Mouse (Mus musculus): ENCODE measurements around the gene Sfxn5. TPM values are rescaled to one million over a fixed set of nuclear protein-coding genes. Genes with fewer than 3 reads are reported as not detected.

Sfxn5 gene
- total and polyA plus RNA-seq, 2 experiments from 2014 or later, result 76.1 to 135 TPM

- H3K4me1 ChIP-seq (ENCODE audit: insufficient read depth, low read length), result 0 out of 2 replicates have a peak, but pooled peaks cover 6% of the 10 kb centered on the region
- H3K9me3 ChIP-seq (ENCODE audit: low read length), result no peaks in the 10 kb centered on the region
- H3K4me2 ChIP-seq (ENCODE audit: low read depth, low read length, poor library complexity, severe bottlenecking), result peak overlapping the region; percentile 38
- H3K36me3 ChIP-seq (ENCODE audit: insufficient read depth, low read length), result no peaks in the 10 kb centered on the region
- peak overlapping the region; percentile 23 for H3K4me3 ChIP-seq (ENCODE audit: low read depth, low read length)
- H3K27ac ChIP-seq (ENCODE audit: low read depth, low read length), result no peak overlapping the region
- no peak for ATAC-seq (ENCODE audit: low FRiP score)
- peaks cover 73% of the 10 kb centered on the region for H3K27me3 ChIP-seq (ENCODE audit: insufficient read depth, low read length)
- TF ChIP-seq CTCF (IDR thresholded peaks at IDR 0.05), result no peak
- peak; percentile 28 for DNase-seq (ENCODE audit: low spot score)
- under 1% methylated on average over 52 of the region's 52 CpGs for WGBS
- H3K9ac ChIP-seq (replicated peaks; ENCODE audit: low read length, poor library complexity, severe bottlenecking), result no peak overlapping the region
Observed at GRCm38 (mm10) chr6:85189911-85190591, 143.2 kb downstream of the Sfxn5 start.

GRCm38 (mm10) chr6:85189361-85189760 lies 143.9 kb downstream of the Sfxn5 start:
- Histone ChIP-seq H3K4me1 (ENCODE audit: insufficient read depth, low read length) (0 out of 2 replicates have a peak, but pooled peaks cover 6% of the 10 kb centered on the region), H3K9me3 (ENCODE audit: low read length) (no peaks in the 10 kb centered on the region), H3K27me3 (ENCODE audit: insufficient read depth, low read length) (peaks cover 69% of the 10 kb centered on the region), H3K4me3 (ENCODE audit: low read depth, low read length) (no peak overlapping the region), H3K36me3 (ENCODE audit: insufficient read depth, low read length) (no peaks in the 10 kb centered on the region), H3K4me2 (ENCODE audit: low read depth, low read length, poor library complexity, severe bottlenecking) (no peak overlapping the region), H3K27ac (ENCODE audit: low read depth, low read length) (no peak overlapping the region), H3K9ac (replicated peaks; ENCODE audit: low read length, poor library complexity, severe bottlenecking) (no peak overlapping the region)
- no peak for TF ChIP-seq CTCF (IDR thresholded peaks at IDR 0.05)
- 3% methylated on average over 14 of the region's 14 CpGs for WGBS
- ATAC-seq (ENCODE audit: low FRiP score) (no peak), DNase-seq (ENCODE audit: low spot score) (no peak)

DNA sequence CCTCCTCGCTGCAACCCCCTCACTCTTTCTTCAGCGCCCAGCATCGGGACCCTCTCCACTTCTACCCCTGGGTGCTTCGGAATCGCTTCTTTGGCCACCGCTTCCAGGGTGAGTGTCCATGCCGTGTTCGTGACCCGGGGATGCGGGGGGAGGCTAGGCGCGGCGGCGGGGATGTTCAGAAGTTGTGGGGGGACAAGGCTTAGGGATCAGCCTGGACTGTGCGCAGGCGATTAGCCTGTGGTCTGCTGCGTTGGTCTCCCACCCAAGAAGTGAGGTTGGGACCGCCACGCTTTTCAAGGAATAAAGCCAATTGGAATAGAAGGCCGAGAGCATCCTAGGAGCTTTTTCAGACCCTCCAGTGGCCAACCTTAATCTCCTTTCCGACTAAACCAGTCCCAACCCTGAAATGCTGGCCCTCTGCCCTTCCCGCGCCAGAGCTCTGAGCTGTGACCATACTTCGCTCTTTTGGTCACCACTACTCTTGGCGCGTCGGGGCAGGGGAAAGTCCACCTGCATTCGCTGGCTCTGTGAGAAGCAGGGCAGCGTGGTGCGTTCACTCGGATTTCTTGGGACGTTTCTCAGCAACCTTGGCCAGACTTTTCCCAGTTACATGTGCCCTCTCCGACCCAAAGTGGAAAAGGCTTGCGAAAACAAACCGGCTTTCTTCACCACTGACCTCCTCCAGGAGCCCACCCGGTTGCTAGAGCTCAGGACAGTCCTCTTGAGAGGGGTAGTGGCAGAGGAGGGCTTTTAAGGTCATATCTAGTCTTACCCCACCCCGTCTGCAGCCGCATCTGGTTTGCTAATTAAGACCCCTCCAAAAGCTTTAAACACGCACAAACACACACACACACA lies 144.7 kb downstream of the Sfxn5 start:
- Histone ChIP-seq H3K36me3 (ENCODE audit: insufficient read depth, low read length) (no peaks in the 10 kb centered on the region), H3K4me1 (ENCODE audit: insufficient read depth, low read length) (0 out of 2 replicates have a peak, but pooled peaks cover 4% of the 10 kb centered on the region), H3K9me3 (ENCODE audit: low read length) (no peaks in the 10 kb centered on the region), H3K27ac (ENCODE audit: low read depth, low read length) (no peak overlapping the region), H3K27me3 (ENCODE audit: insufficient read depth, low read length) (peaks cover 60% of the 10 kb centered on the region), H3K4me2 (ENCODE audit: low read depth, low read length, poor library complexity, severe bottlenecking) (peak overlapping the region; percentile 69), H3K9ac (replicated peaks; ENCODE audit: low read length, poor library complexity, severe bottlenecking) (no peak overlapping the region), H3K4me3 (ENCODE audit: low read depth, low read length) (peak overlapping the region; percentile 37; the same call in 1 of the 2 replicates)
- ATAC-seq (ENCODE audit: low FRiP score), result no peak
- DNase-seq (ENCODE audit: low spot score), result no peak
- no peak for TF ChIP-seq CTCF (IDR thresholded peaks at IDR 0.05)
- under 1% methylated on average over 39 of the region's 39 CpGs for WGBS

GRCm38 (mm10) chr6:85187340-85188211 lies 145.6 kb downstream of the Sfxn5 start, which contains the start of gene Emx1:
TSS of gene Emx1 (plus strand) at chr6:85187438.
- no peak for TF ChIP-seq CTCF (IDR thresholded peaks at IDR 0.05)
- Histone ChIP-seq H3K36me3 (ENCODE audit: insufficient read depth, low read length) (no peaks in the 10 kb centered on the region), H3K4me1 (ENCODE audit: insufficient read depth, low read length) (0 out of 2 replicates have a peak, but pooled peaks cover 4% of the 10 kb centered on the region), H3K27me3 (ENCODE audit: insufficient read depth, low read length) (peaks cover 51% of the 10 kb centered on the region), H3K9ac (replicated peaks; ENCODE audit: low read length, poor library complexity, severe bottlenecking) (0 out of 2 replicates have a peak within 1 kb of the TSS, but pooled peaks have one; percentile 33), H3K27ac (ENCODE audit: low read depth, low read length) (no peak within 1 kb of the TSS), H3K4me3 (ENCODE audit: low read depth, low read length) (peak within 1 kb of the TSS; percentile 37), H3K4me2 (ENCODE audit: low read depth, low read length, poor library complexity, severe bottlenecking) (peak within 1 kb of the TSS; percentile 69), H3K9me3 (ENCODE audit: low read length) (no peaks in the 10 kb centered on the region)
- ATAC-seq (ENCODE audit: low FRiP score), result no peak
- WGBS, result 1% methylated on average over 70 of the region's 81 CpGs
- no peak for DNase-seq (ENCODE audit: low spot score)

- Histone ChIP-seq H3K36me3 (ENCODE audit: insufficient read depth, low read length) (no peaks in the 10 kb centered on the region), H3K4me3 (ENCODE audit: low read depth, low read length) (no peak overlapping the region), H3K9ac (replicated peaks; ENCODE audit: low read length, poor library complexity, severe bottlenecking) (no peak overlapping the region), H3K9me3 (ENCODE audit: low read length) (no peaks in the 10 kb centered on the region), H3K4me2 (ENCODE audit: low read depth, low read length, poor library complexity, severe bottlenecking) (no peak overlapping the region), H3K4me1 (ENCODE audit: insufficient read depth, low read length) (0 out of 2 replicates have a peak, but pooled peaks cover 4% of the 10 kb centered on the region), H3K27me3 (ENCODE audit: insufficient read depth, low read length) (peaks cover 43% of the 10 kb centered on the region), H3K27ac (ENCODE audit: low read depth, low read length) (no peak overlapping the region)
- ATAC-seq (ENCODE audit: low FRiP score), result no peak
- no peak for DNase-seq (ENCODE audit: low spot score)
- TF ChIP-seq CTCF (IDR thresholded peaks at IDR 0.05), result no peak
- WGBS, result under 1% methylated on average over 15 of the region's 15 CpGs
Observed at GRCm38 (mm10) chr6:85186744-85187059, 146.5 kb downstream of the Sfxn5 start.

Measured in midbrain, postnatal 0 days (tissue).